ENCODE assay signal across 29 mouse cellular contexts in genomic region chr5:5274318-5274717, GRCm38 (mm10).
DNase-seq lines count a peak whose midpoint lies in the region; ATAC-seq lines count a peak whose summit lies in the region.
"Had no signal": no experiment of that assay in that cellular context is flagged by ENCODE, and none has a peak within 500 bp of the region (broad histone marks: within the 10 kb centered on the region; RNA-seq: fewer than 3 reads in every experiment).

No protein-coding gene starts in this region.

- H3K4me3 ChIP-seq in lung, embryonic 16.5 days (ENCODE audit: low read length), result no peak overlapping the region
- H3K4me3 ChIP-seq in embryonic facial prominence, embryonic 13.5 days, result no peak overlapping the region
- H3K4me3 ChIP-seq: forebrain, embryonic 12.5 days; hindbrain, embryonic 12.5 days; limb, embryonic 15.5 days; liver, embryonic 13.5 days; midbrain, embryonic 10.5 days had no signal

- intact Hi-C loops in left cerebral cortex, postnatal 10 days (cut with DNase I), result no loop called here
- intact Hi-C loops in left cerebral cortex, postnatal 25 days (cut with DNase I), result no loop called here

- no peak overlapping the region for H3K9ac ChIP-seq in lung, embryonic 16.5 days (ENCODE audit: low read length)
- H3K9ac ChIP-seq in embryonic facial prominence, embryonic 13.5 days, result no peak overlapping the region
- H3K9ac ChIP-seq: forebrain, embryonic 12.5 days; forebrain, postnatal 0 days; hindbrain, embryonic 12.5 days; limb, embryonic 15.5 days; liver, embryonic 13.5 days had no signal

- no peak for DNase-seq in lung, postnatal 25 days (ENCODE audit: low spot score)
- DNase-seq in 3T3-L1 (ENCODE audit: low read depth, low spot score), result peak; percentile 60
- peak; percentile 12 for DNase-seq in Muller cell, postnatal 12 days (ENCODE audit: inconsistent ontology term)
- DNase-seq in kidney, adult 18-20 months, result no peak
- no peak for DNase-seq in left cerebral cortex, postnatal 10 days (ENCODE audit: extremely low spot score in 1 of 2, low spot score in 2 of 2)
- no peak for DNase-seq in left cerebral cortex, postnatal 25 days (ENCODE audit: low spot score in 2 of 2)
- DNase-seq: adrenal gland, adult 2 months; adrenal gland, postnatal 36 days; B cell, adult 2 months; cerebellum, adult 18-20 months; cerebellum, postnatal 10 days; forebrain, postnatal 0 days; gastrocnemius, postnatal 10 days; kidney, adult 9 months; kidney, postnatal 14 days; layer of hippocampus, adult 9-11 months; liver, embryonic 13.5 days; lung, adult 18-20 months; retina, postnatal 1 day; right cerebral cortex, postnatal 14 days had no signal

- no peak overlapping the region for H3K4me2 ChIP-seq in lung, embryonic 16.5 days (ENCODE audit: low read depth, low read length)
- H3K4me2 ChIP-seq in embryonic facial prominence, embryonic 13.5 days, result no peak overlapping the region
- H3K4me2 ChIP-seq: forebrain, embryonic 12.5 days; hindbrain, embryonic 12.5 days; limb, embryonic 15.5 days; liver, embryonic 13.5 days had no signal

- H3K36me3 ChIP-seq in lung, embryonic 16.5 days (ENCODE audit: control insufficient read depth, insufficient read depth, low read length), result no peaks in the 10 kb centered on the region
- no peaks in the 10 kb centered on the region for H3K36me3 ChIP-seq in embryonic facial prominence, embryonic 13.5 days
- H3K36me3 ChIP-seq: forebrain, embryonic 12.5 days; hindbrain, embryonic 12.5 days; limb, embryonic 15.5 days; liver, embryonic 13.5 days; midbrain, embryonic 10.5 days had no signal

- peak; percentile 23; the same call in 1 of the 2 replicates for ATAC-seq in lung, embryonic 16.5 days (ENCODE audit: low read depth)
- peak; percentile 48; the same call in 1 of the 2 replicates for ATAC-seq in embryonic facial prominence, embryonic 13.5 days (ENCODE audit: insufficient number of reproducible peaks, insufficient read depth, low FRiP score, low TSS enrichment, low read depth)
- ATAC-seq: forebrain, postnatal 0 days; hindbrain, postnatal 0 days; intestine, embryonic 16.5 days; Patski had no signal

- no peak overlapping the region for H3K27ac ChIP-seq in lung, embryonic 16.5 days (ENCODE audit: low read length)
- 0 out of 2 replicates have a peak overlapping the region, but pooled peaks have one; percentile 14 for H3K27ac ChIP-seq in embryonic facial prominence, embryonic 13.5 days
- H3K27ac ChIP-seq: forebrain, embryonic 12.5 days; hindbrain, embryonic 12.5 days; hindbrain, postnatal 0 days; limb, embryonic 15.5 days; liver, embryonic 13.5 days; midbrain, embryonic 10.5 days had no signal

- H3K4me1 ChIP-seq in lung, embryonic 16.5 days (replicated peaks; ENCODE audit: control insufficient read depth, insufficient read depth, low read length), result peaks cover 11% of the 10 kb centered on the region
- H3K4me1 ChIP-seq in embryonic facial prominence, embryonic 13.5 days, result peaks cover 12% of the 10 kb centered on the region; the same call in 1 of the 2 replicates
- H3K4me1 ChIP-seq: hindbrain, embryonic 12.5 days had no signal

- WGBS in lung, embryonic 16.5 days, result 40% methylated on average over 6 of the region's 6 CpGs
- WGBS in embryonic facial prominence, embryonic 13.5 days, result 38% methylated on average over 6 of the region's 6 CpGs

- H3K27me3 ChIP-seq in lung, embryonic 16.5 days (ENCODE audit: control insufficient read depth, insufficient read depth, low read depth, low read length), result no peaks in the 10 kb centered on the region
- no peaks in the 10 kb centered on the region for H3K27me3 ChIP-seq in embryonic facial prominence, embryonic 13.5 days
- H3K27me3 ChIP-seq: forebrain, embryonic 12.5 days; hindbrain, embryonic 12.5 days; limb, embryonic 15.5 days; liver, embryonic 13.5 days; Patski had no signal

- no peaks in the 10 kb centered on the region for H3K9me3 ChIP-seq in lung, embryonic 16.5 days (ENCODE audit: control insufficient read depth, low read length)
- H3K9me3 ChIP-seq in embryonic facial prominence, embryonic 13.5 days, result no peaks in the 10 kb centered on the region
- H3K9me3 ChIP-seq: forebrain, embryonic 12.5 days; hindbrain, embryonic 12.5 days; limb, embryonic 15.5 days; liver, embryonic 13.5 days; midbrain, embryonic 10.5 days had no signal

Comparison
In these comparisons a context has a peak if more than half of its experiments do, and no peak if none do; other contexts are left out.
1. DNase-seq: peak in 3T3-L1 (single experiment) and Muller cell, postnatal 12 days (single experiment); none in lung, postnatal 25 days (single experiment), kidney, adult 18-20 months (single experiment), left cerebral cortex, postnatal 10 days (0 of 2) and left cerebral cortex, postnatal 25 days (0 of 2).